Mouse (Mus musculus): ENCODE results near the gene Gm38655.

DNA sequence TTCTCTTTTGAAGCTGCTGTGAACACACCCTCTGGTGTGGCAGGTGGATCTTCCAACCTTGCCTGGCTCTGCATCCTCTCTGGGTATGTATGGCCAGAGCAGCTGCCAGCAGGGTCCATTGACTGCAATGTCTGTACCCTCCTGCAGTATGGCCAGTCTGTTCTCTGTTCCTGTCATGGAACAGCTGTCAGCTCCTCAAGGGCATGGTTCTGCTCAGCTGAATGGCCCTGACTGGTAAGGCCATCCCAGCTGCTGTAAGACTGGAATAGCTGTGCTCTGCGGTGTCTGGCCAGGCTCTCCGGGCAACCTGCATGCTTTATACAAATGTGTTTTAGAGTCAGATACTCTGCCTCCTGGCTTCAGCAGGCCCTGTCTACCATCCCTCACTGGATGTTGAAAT, 5.6 kb downstream of the Gm38655 start:
- TF ChIP-seq POLR2AphosphoS2 (IDR thresholded peaks at IDR 0.05; ENCODE audit: insufficient read length, low read depth): no peak
- no peak for TF ChIP-seq POLR2A (IDR thresholded peaks at IDR 0.05; ENCODE audit: insufficient read length, low read depth)
